Mouse (Mus musculus) CH12.LX (cell line): ENCODE data around the gene Olfr972. TPM values are rescaled to one million over a fixed set of nuclear protein-coding genes. Genes with fewer than 3 reads are reported as not detected.

Source experiments
- DNase-seq: peaks from one replicate; pipeline ENCODE4 v3.0.0-alpha.2; 2013; ENCODE audit errors: extremely low read depth
- H3K27ac ChIP-seq: 2 replicates; pipeline ENCODE4 v1.5.1; 2012; ENCODE audit warnings: low read depth, mild to moderate bottlenecking, control low read depth, moderate library complexity; ENCODE audit not compliant: insufficient read depth
- H3K27me3 ChIP-seq: replicated peaks from 2 replicates; pipeline ENCODE3; 2012; ENCODE audit warnings: inconsistent platforms
- H3K36me3 ChIP-seq, 2 experiments: replicated peaks in 1 of 2; 2 replicates each; pipeline versions ENCODE3 to v1.6.1; 2012; ENCODE audit warnings: inconsistent platforms in 1 of 2, low read length in 1 of 2, mild to moderate bottlenecking in 1 of 2, mixed read lengths in 1 of 2, moderate library complexity in 1 of 2; ENCODE audit not compliant: control insufficient read depth in 1 of 2, insufficient read depth in 1 of 2
- H3K4me1 ChIP-seq, 2 experiments: 2 replicates each; pipeline ENCODE4 v1.6.1; 2012; ENCODE audit warnings: inconsistent platforms in 1 of 2, moderate library complexity in 1 of 2; ENCODE audit not compliant: insufficient read depth in 2 of 2, control insufficient read depth in 1 of 2
- H3K4me2 ChIP-seq: 2 replicates; pipeline ENCODE4 v1.6.1; 2012; ENCODE audit warnings: low read depth, mild to moderate bottlenecking, control low read depth; ENCODE audit not compliant: poor library complexity, insufficient read depth, severe bottlenecking
- H3K4me3 ChIP-seq, 3 experiments: fragments of 150-350 bp in 1 of 3; sonication (generic) in 1 of 3; replicated peaks in 1 of 3; 2 replicates each; pipeline versions ENCODE3 to v1.5.1; 2011 to 2012; ENCODE audit warnings: low read depth in 2 of 3, low read length in 2 of 3, mild to moderate bottlenecking in 2 of 3, moderate library complexity in 2 of 3, control low read depth in 1 of 3, improper control_type of control experiment in 1 of 3, inconsistent platforms in 1 of 3, mixed read lengths in 1 of 3; ENCODE audit not compliant: poor library complexity in 1 of 3
- H3K79me2 ChIP-seq: replicated peaks from 2 replicates; pipeline ENCODE4 v1.6.1; 2012; ENCODE audit warnings: mild to moderate bottlenecking, moderate library complexity; ENCODE audit not compliant: control insufficient read depth, poor library complexity, insufficient read depth, severe bottlenecking; ENCODE audit errors: extremely low read depth
- H3K9ac ChIP-seq: 2 replicates; pipeline ENCODE4 v1.6.1; 2012; ENCODE audit warnings: low read depth, mild to moderate bottlenecking, control low read depth, moderate library complexity; ENCODE audit not compliant: insufficient read depth
- H3K9me3 ChIP-seq: replicated peaks from 2 replicates; pipeline ENCODE3; 2012; ENCODE audit warnings: low read length, inconsistent platforms, mixed read lengths
- CTCF ChIP-seq, 2 experiments: IDR thresholded peaks in 1 of 2; conservative IDR thresholded peaks in 1 of 2; 2 replicates each; pipeline ENCODE4 v1.5.1; 2011 to 2012; ENCODE audit warnings: low read depth in 2 of 2, low read length in 2 of 2, improper control_type of control experiment in 1 of 2, inconsistent platforms in 1 of 2, mild to moderate bottlenecking in 1 of 2, moderate library complexity in 1 of 2
- ELF1 ChIP-seq: IDR thresholded peaks from 2 replicates; pipeline ENCODE4 v1.6.1; 2014; ENCODE audit warnings: low read depth, mild to moderate bottlenecking, inconsistent platforms, low read length, improper control_type of control experiment
- EP300 ChIP-seq: IDR thresholded peaks from 2 replicates; pipeline ENCODE4 v1.6.1; 2011; ENCODE audit warnings: low read length, improper control_type of control experiment
- KAT2A ChIP-seq: IDR thresholded peaks from 2 replicates; pipeline ENCODE4 v1.6.1; 2012; ENCODE audit warnings: low read length, improper control_type of control experiment, inconsistent platforms; ENCODE audit not compliant: insufficient replicate concordance
- MAFK ChIP-seq: IDR thresholded peaks from 2 replicates; pipeline ENCODE4 v1.6.1; 2011; ENCODE audit warnings: low read length, improper control_type of control experiment; ENCODE audit not compliant: insufficient replicate concordance
- TBP ChIP-seq: conservative IDR thresholded peaks from 2 replicates; pipeline ENCODE4 v1.6.1; 2011; ENCODE audit warnings: low read depth, low read length, improper control_type of control experiment
- TCF12 ChIP-seq: IDR thresholded peaks from 2 replicates; pipeline ENCODE4 v1.6.1; 2014; ENCODE audit warnings: low read depth, mild to moderate bottlenecking, inconsistent platforms, low read length, improper control_type of control experiment
- USF1 ChIP-seq: IDR thresholded peaks from 2 replicates; pipeline ENCODE4 v1.6.1; 2014; ENCODE audit warnings: low read depth, mild to moderate bottlenecking, inconsistent platforms, low read length, improper control_type of control experiment
- USF2 ChIP-seq: conservative IDR thresholded peaks from 2 replicates; pipeline ENCODE4 v1.6.1; 2011; ENCODE audit warnings: low read depth, low read length, improper control_type of control experiment
- ZC3H11A ChIP-seq: IDR thresholded peaks from 2 replicates; pipeline ENCODE4 v1.6.1; 2012; ENCODE audit warnings: low read depth, mild to moderate bottlenecking, inconsistent platforms, low read length, improper control_type of control experiment
- dilution Hi-C: fragments of 300-500 bp; cut with MboI; formaldehyde crosslinking; loops from 2 replicates; pipeline ENCODE4 v1.14.3; 2020; ENCODE audit warnings: low sequenced_read_pairs; ENCODE audit not compliant: extremely low pct_unique_long_range_greater_than_20kb, extremely low pct_ligation_motif_present
- in situ Hi-C: fragments of 300-500 bp; cut with MboI; formaldehyde crosslinking; loops from 3 replicates; pipeline ENCODE4 v1.14.3; 2019; ENCODE audit warnings: low sequenced_read_pairs, low pct_ligation_motif_present, low pct_unique_long_range_greater_than_20kb, mixed read lengths
- polyA plus RNA-seq: library from polyadenylated mRNA; unstranded; fragments of >175 nt; gene quantifications from 2 replicates; pipeline ENCODE4 v1.2.1, GENCODE M21; 2012; ENCODE audit warnings: low read depth; ENCODE audit not compliant: insufficient read length
- total RNA-seq, 2 experiments: library from RNA; depleted of rRNA; stranded (reverse); fragments of 300-350 nt in 1 of 2; fragments of >200 nt in 1 of 2; gene quantifications; 2 replicates each; pipeline ENCODE4 v1.2.3; 2012 to 2014

The Olfr972 gene
- total and polyA plus RNA-seq, 3 experiments = not detected

- peaks cover 0 to 13% of the 10 kb centered on the region in 2 experiments; a peak in 2 of 4 replicates for H3K4me1 ChIP-seq
- H3K4me2 ChIP-seq = no peak overlapping the region
- H3K9me3 ChIP-seq = no peaks in the 10 kb centered on the region
- DNase-seq = no peak
- no peaks in the 10 kb centered on the region for H3K79me2 ChIP-seq
- in situ Hi-C loops = no loop called here
- no peaks in the 10 kb centered on the region for H3K36me3 ChIP-seq
- no peaks in the 10 kb centered on the region for H3K27me3 ChIP-seq
- TF ChIP-seq MAFK (no peak), USF1 (no peak), ELF1 (no peak), TCF12 (no peak), KAT2A (no peak), CTCF (conservative IDR thresholded peaks at IDR 0.05 in 1 of 2, IDR thresholded peaks at IDR 0.05 in 1 of 2; ENCODE audit: low read depth in 2 of 2, low read length in 2 of 2) (no peak), ZC3H11A (no peak), TBP (no peak), USF2 (no peak), EP300 (no peak)
- no peak overlapping the region for H3K27ac ChIP-seq
- no peak overlapping the region for H3K9ac ChIP-seq
- dilution Hi-C loops = no loop called here
- no peak overlapping the region for H3K4me3 ChIP-seq
Measured at GRCm38 (mm10) chr9:39909939-39910338, 43.7 kb downstream of the Olfr972 start.

Other genes with a start within 250 kb of the Olfr972 start
Only the 20 nearest of the 22 such genes appear.
- not detected in 2 replicates for gene Olfr961, start 221.3 kb upstream of the Olfr972 start, total RNA-seq (2012; rRNA removed)
- gene Olfr961, start 221.3 kb upstream of the Olfr972 start, total RNA-seq (2014; rRNA removed) = not detected in 2 replicates
- not detected in 2 replicates for gene Olfr961, start 221.3 kb upstream of the Olfr972 start, polyA plus RNA-seq
- not detected in 2 replicates for gene Olfr963, start 199.2 kb upstream of the Olfr972 start, total RNA-seq (2012; rRNA removed)
- gene Olfr963, start 199.2 kb upstream of the Olfr972 start, total RNA-seq (2014; rRNA removed) = not detected in 2 replicates
- not detected in 2 replicates for gene Olfr963, start 199.2 kb upstream of the Olfr972 start, polyA plus RNA-seq
- gene Olfr149, start 159.3 kb upstream of the Olfr972 start, total RNA-seq (2012; rRNA removed) = not detected in 2 replicates
- gene Olfr149, start 159.3 kb upstream of the Olfr972 start, total RNA-seq (2014; rRNA removed) = not detected in 2 replicates
- not detected in 2 replicates for gene Olfr149, start 159.3 kb upstream of the Olfr972 start, polyA plus RNA-seq
- not detected in 2 replicates for gene Olfr965, start 155.1 kb upstream of the Olfr972 start, total RNA-seq (2012; rRNA removed)
- gene Olfr965, start 155.1 kb upstream of the Olfr972 start, total RNA-seq (2014; rRNA removed) = not detected in 2 replicates
- gene Olfr965, start 155.1 kb upstream of the Olfr972 start, polyA plus RNA-seq = not detected in 2 replicates
- gene Olfr150, start 135.4 kb upstream of the Olfr972 start, total RNA-seq (2012; rRNA removed) = not detected in 2 replicates
- not detected in 2 replicates for gene Olfr150, start 135.4 kb upstream of the Olfr972 start, total RNA-seq (2014; rRNA removed)
- gene Olfr150, start 135.4 kb upstream of the Olfr972 start, polyA plus RNA-seq = not detected in 2 replicates
- not detected in 2 replicates for gene Olfr967, start 120.2 kb upstream of the Olfr972 start, total RNA-seq (2012; rRNA removed)
- gene Olfr967, start 120.2 kb upstream of the Olfr972 start, total RNA-seq (2014; rRNA removed) = not detected in 2 replicates
- not detected in 2 replicates for gene Olfr967, start 120.2 kb upstream of the Olfr972 start, polyA plus RNA-seq
- gene Olfr968, start 83.2 kb upstream of the Olfr972 start, total RNA-seq (2012; rRNA removed) = not detected in 2 replicates
- gene Olfr968, start 83.2 kb upstream of the Olfr972 start, total RNA-seq (2014; rRNA removed) = not detected in 2 replicates
- not detected in 2 replicates for gene Olfr968, start 83.2 kb upstream of the Olfr972 start, polyA plus RNA-seq
- gene Olfr969, start 75.5 kb upstream of the Olfr972 start, total RNA-seq (2012; rRNA removed) = not detected in 2 replicates
- not detected in 2 replicates for gene Olfr969, start 75.5 kb upstream of the Olfr972 start, total RNA-seq (2014; rRNA removed)
- not detected in 2 replicates for gene Olfr969, start 75.5 kb upstream of the Olfr972 start, polyA plus RNA-seq
- gene Olfr970, start 57.6 kb upstream of the Olfr972 start, total RNA-seq (2012; rRNA removed) = not detected in 2 replicates
- not detected in 2 replicates for gene Olfr970, start 57.6 kb upstream of the Olfr972 start, total RNA-seq (2014; rRNA removed)
- not detected in 2 replicates for gene Olfr970, start 57.6 kb upstream of the Olfr972 start, polyA plus RNA-seq
- gene Olfr971, start 29.5 kb upstream of the Olfr972 start, total RNA-seq (2012; rRNA removed) = not detected in 2 replicates
- gene Olfr971, start 29.5 kb upstream of the Olfr972 start, total RNA-seq (2014; rRNA removed) = not detected in 2 replicates
- not detected in 2 replicates for gene Olfr971, start 29.5 kb upstream of the Olfr972 start, polyA plus RNA-seq
- not detected in 2 replicates for gene Olfr229, start 40.9 kb downstream of the Olfr972 start, total RNA-seq (2012; rRNA removed)
- gene Olfr229, start 40.9 kb downstream of the Olfr972 start, total RNA-seq (2014; rRNA removed) = not detected in 2 replicates
- gene Olfr229, start 40.9 kb downstream of the Olfr972 start, polyA plus RNA-seq = not detected in 2 replicates
- not detected in 2 replicates for gene Olfr974, start 71.1 kb downstream of the Olfr972 start, total RNA-seq (2012; rRNA removed)
- not detected in 2 replicates for gene Olfr974, start 71.1 kb downstream of the Olfr972 start, total RNA-seq (2014; rRNA removed)
- gene Olfr974, start 71.1 kb downstream of the Olfr972 start, polyA plus RNA-seq = not detected in 2 replicates
- not detected in 2 replicates for gene Olfr975, start 85.6 kb downstream of the Olfr972 start, total RNA-seq (2012; rRNA removed)
- not detected in 2 replicates for gene Olfr975, start 85.6 kb downstream of the Olfr972 start, total RNA-seq (2014; rRNA removed)
- not detected in 2 replicates for gene Olfr975, start 85.6 kb downstream of the Olfr972 start, polyA plus RNA-seq
- gene Olfr976, start 94.7 kb downstream of the Olfr972 start, total RNA-seq (2012; rRNA removed) = not detected in 2 replicates
- not detected in 2 replicates for gene Olfr976, start 94.7 kb downstream of the Olfr972 start, total RNA-seq (2014; rRNA removed)
- not detected in 2 replicates for gene Olfr976, start 94.7 kb downstream of the Olfr972 start, polyA plus RNA-seq
- gene Olfr978, start 125.7 kb downstream of the Olfr972 start, total RNA-seq (2012; rRNA removed) = not detected in 2 replicates
- gene Olfr978, start 125.7 kb downstream of the Olfr972 start, total RNA-seq (2014; rRNA removed) = not detected in 2 replicates
- not detected in 2 replicates for gene Olfr978, start 125.7 kb downstream of the Olfr972 start, polyA plus RNA-seq
- not detected in 2 replicates for gene Olfr979, start 137.0 kb downstream of the Olfr972 start, total RNA-seq (2012; rRNA removed)
- gene Olfr979, start 137.0 kb downstream of the Olfr972 start, total RNA-seq (2014; rRNA removed) = not detected in 2 replicates
- not detected in 2 replicates for gene Olfr979, start 137.0 kb downstream of the Olfr972 start, polyA plus RNA-seq
- not detected in 2 replicates for gene Olfr980, start 143.2 kb downstream of the Olfr972 start, total RNA-seq (2012; rRNA removed)
- gene Olfr980, start 143.2 kb downstream of the Olfr972 start, total RNA-seq (2014; rRNA removed) = not detected in 2 replicates
- not detected in 2 replicates for gene Olfr980, start 143.2 kb downstream of the Olfr972 start, polyA plus RNA-seq
- gene Olfr981, start 155.0 kb downstream of the Olfr972 start, total RNA-seq (2012; rRNA removed) = not detected in 2 replicates
- gene Olfr981, start 155.0 kb downstream of the Olfr972 start, total RNA-seq (2014; rRNA removed) = not detected in 2 replicates
- not detected in 2 replicates for gene Olfr981, start 155.0 kb downstream of the Olfr972 start, polyA plus RNA-seq
- gene Olfr982, start 207.4 kb downstream of the Olfr972 start, total RNA-seq (2012; rRNA removed) = not detected in 2 replicates
- not detected in 2 replicates for gene Olfr982, start 207.4 kb downstream of the Olfr972 start, total RNA-seq (2014; rRNA removed)
- gene Olfr982, start 207.4 kb downstream of the Olfr972 start, polyA plus RNA-seq = 0.09 TPM in 1 of 2 replicates, not detected in the other
- gene Olfr983, start 227.2 kb downstream of the Olfr972 start, total RNA-seq (2012; rRNA removed) = not detected in 2 replicates
- gene Olfr983, start 227.2 kb downstream of the Olfr972 start, total RNA-seq (2014; rRNA removed) = not detected in 2 replicates
- not detected in 2 replicates for gene Olfr983, start 227.2 kb downstream of the Olfr972 start, polyA plus RNA-seq